Mouse (Mus musculus) cerebellum, adult 2 months (tissue): ENCODE data around the gene Pfn3. TPM values are rescaled to one million over a fixed set of nuclear protein-coding genes. Genes with fewer than 3 reads are reported as not detected.

Experiments used
- DNase-seq, 2 experiments: peaks; one replicate each; pipeline ENCODE4 v3.0.0; 2021
- H3K27ac ChIP-seq: fragments of 200-500 bp; 2 replicates; pipeline ENCODE4 v1.5.1; 2012; ENCODE audit warnings: low read length, control low read depth, inconsistent platforms; ENCODE audit not compliant: insufficient read depth
- H3K27me3 ChIP-seq: fragments of 200-500 bp; 2 replicates; pipeline ENCODE4 v1.6.1; 2012; ENCODE audit warnings: inconsistent platforms, mild to moderate bottlenecking, low read length, moderate library complexity; ENCODE audit not compliant: control insufficient read depth, insufficient read depth
- H3K4me1 ChIP-seq: fragments of 200-500 bp; 2 replicates; pipeline ENCODE4 v1.6.1; 2011; ENCODE audit warnings: low read length; ENCODE audit not compliant: control insufficient read depth, insufficient read depth
- H3K4me3 ChIP-seq: fragments of 200-500 bp; replicated peaks from 2 replicates; pipeline ENCODE3; 2011; ENCODE audit warnings: mild to moderate bottlenecking, low read depth, low read length, control low read depth; ENCODE audit not compliant: insufficient read depth
- CTCF ChIP-seq: fragments of 200-500 bp; IDR thresholded peaks from 2 replicates; pipeline ENCODE4 v1.5.1; 2011; ENCODE audit warnings: low read depth, mild to moderate bottlenecking, control low read depth, low read length, moderate library complexity, borderline replicate concordance; ENCODE audit not compliant: insufficient read depth
- POLR2A ChIP-seq: fragments of 200-500 bp; IDR thresholded peaks from 2 replicates; pipeline ENCODE4 v1.6.1; 2011; ENCODE audit warnings: low read length, control low read depth, borderline replicate concordance; ENCODE audit not compliant: insufficient read depth
- WGBS: fragments of 180-500 bp; shearing (Covaris S2); methylation state at CpG from one replicate; pipeline ENCODE4 v1.1.7; 2018; 5-methylcytosine and 5-hydroxymethylcytosine counted together
- polyA plus RNA-seq: library from polyadenylated mRNA; depleted of rRNA; stranded (reverse); fragments of >200 nt; gene quantifications from 2 replicates; pipeline ENCODE4 v1.2.3, GENCODE M21; 2012; rRNA removed

The Pfn3 gene
- not detected in 2 replicates for polyA plus RNA-seq

- 19% methylated on average over 41 of the region's 41 CpGs for WGBS
- peaks cover 3% of the 10 kb centered on the region; the same call in 1 of the 2 replicates for H3K4me1 ChIP-seq
- DNase-seq: peak; percentile 24 to 44
- no peak within 1 kb of the TSS for H3K27ac ChIP-seq
- no peak for TF ChIP-seq POLR2A
- TF ChIP-seq CTCF: no peak
- H3K4me3 ChIP-seq: peak within 1 kb of the TSS; percentile 46
- H3K27me3 ChIP-seq: no peaks in the 10 kb centered on the region
Measured at GRCm38 (mm10) chr13:55414743-55415380, at the start of gene Pfn3. Gene Pfn3 (minus strand): TSS chr13:55415232.

- 1% methylated on average over 74 of the region's 84 CpGs for WGBS
- H3K4me1 ChIP-seq: peaks cover under 1% of the 10 kb centered on the region; the same call in 1 of the 2 replicates
- DNase-seq: peak; percentile 56 to 57
- TF ChIP-seq POLR2A: no peak
- TF ChIP-seq CTCF: no peak
- peak within 1 kb of the TSS; percentile 61 for H3K4me3 ChIP-seq
- H3K27ac ChIP-seq: no peak within 1 kb of the TSS
- H3K27me3 ChIP-seq: no peaks in the 10 kb centered on the region
Measured at GRCm38 (mm10) chr13:55464027-55464884, 49.2 kb upstream of the Pfn3 start, which contains the start of gene Prr7. Gene Prr7 (plus strand): TSS chr13:55464267.

GRCm38 (mm10) chr13:55463399-55464026 lies 48.5 kb upstream of the Pfn3 start:
- H3K4me3 ChIP-seq: peak overlapping the region; percentile 41
- TF ChIP-seq POLR2A (no peak), CTCF (no peak)
- no peaks in the 10 kb centered on the region for H3K27me3 ChIP-seq
- H3K4me1 ChIP-seq: no peaks in the 10 kb centered on the region
- 21% methylated on average over 14 of the region's 14 CpGs for WGBS
- no peak overlapping the region for H3K27ac ChIP-seq
- DNase-seq: no peak

GRCm38 (mm10) chr13:55462965-55463364 lies 47.9 kb upstream of the Pfn3 start:
- 90% methylated on average over 2 of the region's 2 CpGs for WGBS

GRCm38 (mm10) chr13:55451785-55452549 lies 36.9 kb upstream of the Pfn3 start:
- DNase-seq: no peak
- TF ChIP-seq CTCF: no peak
- no peak for TF ChIP-seq POLR2A
- Histone ChIP-seq H3K27me3 (no peaks in the 10 kb centered on the region), H3K27ac (no peak overlapping the region), H3K4me1 (peaks cover 12% of the 10 kb centered on the region), H3K4me3 (no peak overlapping the region)
- WGBS: 88% methylated on average over 16 of the region's 16 CpGs

More at GRCm38 (mm10) chr13:55462965-55463364, 47.9 kb upstream of the Pfn3 start:
- TF ChIP-seq CTCF (no peak), POLR2A (no peak)
- Histone ChIP-seq H3K27me3 (no peaks in the 10 kb centered on the region), H3K4me3 (no peak overlapping the region), H3K4me1 (no peaks in the 10 kb centered on the region), H3K27ac (no peak overlapping the region)
- no peak for DNase-seq

GRCm38 (mm10) chr13:55451296-55451695 lies 36.3 kb upstream of the Pfn3 start:
- Histone ChIP-seq H3K27me3 (no peaks in the 10 kb centered on the region), H3K27ac (no peak overlapping the region), H3K4me1 (peaks cover 12% of the 10 kb centered on the region), H3K4me3 (no peak overlapping the region)
- 88% methylated on average over 10 of the region's 10 CpGs for WGBS
- no peak for TF ChIP-seq CTCF
- TF ChIP-seq POLR2A: no peak
- no peak for DNase-seq

GRCm38 (mm10) chr13:55450511-55450980 lies 35.5 kb upstream of the Pfn3 start:
- peaks cover 12% of the 10 kb centered on the region for H3K4me1 ChIP-seq
- H3K27ac ChIP-seq: no peak overlapping the region
- 27% methylated on average over 11 of the region's 11 CpGs for WGBS
- DNase-seq: peak; percentile 59 to 67
- TF ChIP-seq POLR2A: no peak
- TF ChIP-seq CTCF: no peak
- no peaks in the 10 kb centered on the region for H3K27me3 ChIP-seq
- no peak overlapping the region for H3K4me3 ChIP-seq
